Mouse (Mus musculus) neural tube, embryonic 11.5 days (tissue): ENCODE data around the gene BC053393. TPM values are rescaled to one million over a fixed set of nuclear protein-coding genes. Genes with fewer than 3 reads are reported as not detected.

Source experiments
- ATAC-seq: fragments of 200-750 bp; cut with Nextera tagmentation; 2 replicates; pipeline ENCODE4 v1.8.0; 2017; ENCODE audit warnings: moderate number of reproducible peaks, mild to moderate bottlenecking, moderate TSS enrichment, moderate library complexity; ENCODE audit not compliant: insufficient read depth, low FRiP score, low TSS enrichment
- DNase-seq: peaks from one replicate; pipeline ENCODE4 v3.0.0-alpha.2; 2015; ENCODE audit warnings: low spot score
- H3K27ac ChIP-seq: fragments of 300-500 bp; sonication (generic); 2 replicates; pipeline ENCODE4 v1.5.1; 2014; ENCODE audit warnings: low read depth, mild to moderate bottlenecking, low read length
- H3K27me3 ChIP-seq: fragments of 300-500 bp; sonication (generic); 2 replicates; pipeline ENCODE4 v1.6.1; 2014; ENCODE audit warnings: mild to moderate bottlenecking, low read length, mixed read lengths; ENCODE audit not compliant: control insufficient read depth, insufficient read depth
- H3K36me3 ChIP-seq: fragments of 300-500 bp; sonication (generic); 2 replicates; pipeline ENCODE4 v1.6.1; 2014; ENCODE audit warnings: mild to moderate bottlenecking, low read length, moderate library complexity, mixed read lengths; ENCODE audit not compliant: control insufficient read depth, insufficient read depth
- H3K4me1 ChIP-seq: fragments of 300-500 bp; sonication (generic); 2 replicates; pipeline ENCODE4 v1.6.1; 2014; ENCODE audit warnings: low read length, mixed read lengths; ENCODE audit not compliant: control insufficient read depth, insufficient read depth
- H3K4me2 ChIP-seq: fragments of 300-500 bp; sonication (generic); 2 replicates; pipeline ENCODE4 v1.6.1; 2014; ENCODE audit warnings: low read depth, mild to moderate bottlenecking, moderate library complexity
- H3K4me3 ChIP-seq: fragments of 300-500 bp; sonication (generic); 2 replicates; pipeline ENCODE4 v1.5.1; 2014; ENCODE audit warnings: low read depth, low read length
- H3K9ac ChIP-seq: fragments of 300-500 bp; sonication (generic); 2 replicates; pipeline ENCODE4 v1.6.1; 2014; ENCODE audit warnings: mild to moderate bottlenecking, low read length
- H3K9me3 ChIP-seq: fragments of 300-500 bp; sonication (generic); 2 replicates; pipeline ENCODE4 v1.6.1; 2016; ENCODE audit warnings: low read length; ENCODE audit not compliant: control insufficient read depth
- WGBS: fragments of 180-500 bp; shearing (Covaris S2); extraction: QIAGEN DNeasy Blood & Tissue Kit; methylation state at CpG from one replicate; pipeline ENCODE4 v1.1.7; 2014; 5-methylcytosine and 5-hydroxymethylcytosine counted together
- polyA plus RNA-seq: library from polyadenylated mRNA; unstranded; fragments of >200 nt; fragmentation: Nextera tagmentation; extraction: Ambion mirVana; gene quantifications from 2 replicates; pipeline ENCODE4 v1.2.1, GENCODE M21; 2014

Gene BC053393
- polyA plus RNA-seq, 1 experiment from 2014 or later, result not detected

- Histone ChIP-seq H3K27ac (no peak overlapping the region), H3K36me3 (no peaks in the 10 kb centered on the region)
Observed at GRCm38 (mm10) chr11:46564671-46565070, 6.7 kb upstream of the BC053393 start.

GRCm38 (mm10) chr11:46565967-46566366 is 5.4 kb upstream of the BC053393 start:
- Histone ChIP-seq H3K4me2 (no peak overlapping the region), H3K9ac (no peak overlapping the region), H3K9me3 (no peaks in the 10 kb centered on the region), H3K4me1 (no peaks in the 10 kb centered on the region), H3K27me3 (no peaks in the 10 kb centered on the region), H3K36me3 (no peaks in the 10 kb centered on the region), H3K4me3 (no peak overlapping the region), H3K27ac (no peak overlapping the region)
- WGBS, result 95% methylated on average over 2 of the region's 2 CpGs
- ATAC-seq, result no peak
- DNase-seq, result no peak

More at GRCm38 (mm10) chr11:46564671-46565070, 6.7 kb upstream of the BC053393 start:
- 88% methylated on average over 1 of the region's 1 CpGs for WGBS
- Histone ChIP-seq H3K27me3 (no peaks in the 10 kb centered on the region), H3K4me3 (no peak overlapping the region), H3K9me3 (no peaks in the 10 kb centered on the region), H3K9ac (no peak overlapping the region), H3K4me1 (no peaks in the 10 kb centered on the region), H3K4me2 (no peak overlapping the region)
- ATAC-seq (no peak), DNase-seq (no peak)

DNA sequence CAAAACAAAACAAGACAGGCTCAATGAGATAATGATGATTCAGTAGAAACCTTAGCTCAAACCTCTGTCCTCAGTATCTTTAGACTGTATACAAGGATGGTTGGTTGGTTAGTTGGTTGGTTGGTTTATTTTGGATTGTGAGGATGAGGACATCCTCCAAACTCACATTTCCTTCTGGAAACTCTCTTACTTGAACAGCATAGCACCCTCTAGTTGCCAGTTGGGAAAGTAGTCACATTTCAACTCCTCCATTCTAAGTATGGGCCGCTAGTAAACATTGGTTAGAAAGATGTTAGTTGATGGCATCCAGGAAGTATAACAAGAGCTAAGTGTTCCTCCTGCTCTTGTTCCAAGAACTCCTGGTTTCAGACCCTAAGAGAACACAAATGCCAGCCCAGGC is 2.2 kb upstream of the BC053393 start:
- Histone ChIP-seq H3K4me3 (no peak overlapping the region), H3K27me3 (no peaks in the 10 kb centered on the region), H3K9ac (no peak overlapping the region), H3K36me3 (no peaks in the 10 kb centered on the region), H3K4me2 (no peak overlapping the region), H3K4me1 (no peaks in the 10 kb centered on the region), H3K27ac (no peak overlapping the region), H3K9me3 (no peaks in the 10 kb centered on the region)
- DNase-seq (no peak), ATAC-seq (no peak)
- 76% methylated on average over 1 of the region's 1 CpGs for WGBS

DNA sequence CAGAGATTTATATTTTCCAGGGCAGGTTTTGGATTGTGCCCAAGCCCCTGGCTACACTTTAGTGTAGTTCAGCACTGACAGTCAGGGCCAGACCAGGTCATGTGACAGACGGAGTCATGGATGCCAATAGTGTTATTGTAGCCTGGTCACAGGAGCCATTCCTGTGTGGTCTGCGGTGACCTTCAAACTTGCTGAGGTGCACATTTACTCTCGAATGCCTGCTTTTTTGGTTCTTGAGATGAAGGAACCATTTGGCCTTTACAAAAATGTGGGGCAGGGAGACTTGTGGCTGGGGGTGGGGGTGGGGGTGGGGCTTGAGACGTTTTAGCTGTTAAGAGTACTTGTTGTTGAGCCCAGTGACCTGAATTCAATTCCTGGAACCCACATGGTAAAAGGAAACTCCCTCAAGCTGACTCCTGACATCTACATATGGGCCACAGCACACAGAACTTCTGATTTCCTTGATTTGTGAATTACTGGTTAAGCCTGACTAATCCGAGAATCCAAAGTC is 7.5 kb downstream of the BC053393 start:
- H3K4me3 ChIP-seq, result no peak overlapping the region
- ATAC-seq, result no peak
- H3K27ac ChIP-seq, result no peak overlapping the region
- WGBS, result 59% methylated on average over 5 of the region's 5 CpGs
- H3K9me3 ChIP-seq, result no peaks in the 10 kb centered on the region
- H3K27me3 ChIP-seq, result no peaks in the 10 kb centered on the region
- H3K9ac ChIP-seq, result no peak overlapping the region
- no peaks in the 10 kb centered on the region for H3K4me1 ChIP-seq
- no peak for DNase-seq
- H3K36me3 ChIP-seq, result no peaks in the 10 kb centered on the region
- H3K4me2 ChIP-seq, result no peak overlapping the region

- Histone ChIP-seq H3K4me3 (no peak overlapping the region), H3K27me3 (no peaks in the 10 kb centered on the region), H3K27ac (no peak overlapping the region), H3K4me2 (no peak overlapping the region), H3K4me1 (no peaks in the 10 kb centered on the region), H3K9me3 (no peaks in the 10 kb centered on the region), H3K36me3 (no peaks in the 10 kb centered on the region), H3K9ac (no peak overlapping the region)
- DNase-seq (no peak), ATAC-seq (no peak)
- 89% methylated on average over 3 of the region's 3 CpGs for WGBS
Observed at GRCm38 (mm10) chr11:46580428-46580827, 9.1 kb downstream of the BC053393 start.

DNA sequence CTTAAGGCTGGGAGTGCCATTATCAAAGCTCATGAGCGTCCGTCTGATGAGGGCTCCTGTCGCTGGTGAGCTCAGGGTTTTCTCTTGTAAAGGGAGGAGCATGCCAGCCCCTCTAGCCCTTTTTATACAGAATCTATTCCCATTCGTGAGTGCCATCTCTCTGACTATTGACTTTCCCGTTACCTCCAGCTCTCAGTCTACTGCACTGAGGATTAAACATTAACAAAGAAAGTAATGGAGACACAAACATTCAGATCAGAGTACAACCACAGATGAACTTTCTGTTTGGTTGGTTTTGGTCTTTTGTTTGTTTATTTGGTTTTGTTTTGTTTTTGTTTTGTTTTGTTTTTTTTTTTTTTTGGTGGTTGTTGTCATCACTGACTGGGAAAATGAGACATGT is 11.4 kb downstream of the BC053393 start:
- ATAC-seq (no peak), DNase-seq (no peak)
- no peaks in the 10 kb centered on the region for H3K4me1 ChIP-seq
- no peak overlapping the region for H3K9ac ChIP-seq
- no peak overlapping the region for H3K4me3 ChIP-seq
- H3K27ac ChIP-seq, result no peak overlapping the region
- 84% methylated on average over 5 of the region's 5 CpGs for WGBS
- H3K4me2 ChIP-seq, result no peak overlapping the region
- H3K9me3 ChIP-seq, result no peaks in the 10 kb centered on the region
- no peaks in the 10 kb centered on the region for H3K27me3 ChIP-seq
- H3K36me3 ChIP-seq, result no peaks in the 10 kb centered on the region

GRCm38 (mm10) chr11:46592416-46592815 is 21.1 kb downstream of the BC053393 start:
- H3K27me3 ChIP-seq, result no peaks in the 10 kb centered on the region
- H3K9me3 ChIP-seq, result no peaks in the 10 kb centered on the region
- H3K4me2 ChIP-seq, result no peak overlapping the region
- no peak overlapping the region for H3K4me3 ChIP-seq
- H3K36me3 ChIP-seq, result no peaks in the 10 kb centered on the region
- DNase-seq (no peak), ATAC-seq (no peak)
- H3K4me1 ChIP-seq, result no peaks in the 10 kb centered on the region
- no peak overlapping the region for H3K27ac ChIP-seq
- WGBS, result 89% methylated on average over 2 of the region's 2 CpGs
- no peak overlapping the region for H3K9ac ChIP-seq

DNA sequence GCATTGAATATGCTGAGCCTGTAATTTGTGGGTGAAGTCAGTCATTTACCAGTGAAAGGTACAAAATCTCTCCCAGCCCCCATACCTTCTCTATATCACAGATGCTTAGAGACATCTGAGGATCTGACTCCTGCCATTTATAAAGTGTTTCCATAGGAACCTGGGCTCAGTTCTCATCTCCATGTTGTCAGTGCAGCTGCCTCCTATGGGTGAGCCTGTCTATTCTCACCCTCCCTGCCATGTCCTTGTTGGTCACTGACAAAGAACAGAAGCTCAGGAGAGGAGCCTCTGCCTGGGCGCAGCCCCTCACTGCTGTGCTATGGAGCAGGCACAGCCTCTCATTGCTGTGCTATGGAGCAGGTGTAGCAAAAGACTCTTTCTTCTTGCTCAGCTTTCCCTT is 48.6 kb downstream of the BC053393 start:
- ATAC-seq, result no peak

DNA sequence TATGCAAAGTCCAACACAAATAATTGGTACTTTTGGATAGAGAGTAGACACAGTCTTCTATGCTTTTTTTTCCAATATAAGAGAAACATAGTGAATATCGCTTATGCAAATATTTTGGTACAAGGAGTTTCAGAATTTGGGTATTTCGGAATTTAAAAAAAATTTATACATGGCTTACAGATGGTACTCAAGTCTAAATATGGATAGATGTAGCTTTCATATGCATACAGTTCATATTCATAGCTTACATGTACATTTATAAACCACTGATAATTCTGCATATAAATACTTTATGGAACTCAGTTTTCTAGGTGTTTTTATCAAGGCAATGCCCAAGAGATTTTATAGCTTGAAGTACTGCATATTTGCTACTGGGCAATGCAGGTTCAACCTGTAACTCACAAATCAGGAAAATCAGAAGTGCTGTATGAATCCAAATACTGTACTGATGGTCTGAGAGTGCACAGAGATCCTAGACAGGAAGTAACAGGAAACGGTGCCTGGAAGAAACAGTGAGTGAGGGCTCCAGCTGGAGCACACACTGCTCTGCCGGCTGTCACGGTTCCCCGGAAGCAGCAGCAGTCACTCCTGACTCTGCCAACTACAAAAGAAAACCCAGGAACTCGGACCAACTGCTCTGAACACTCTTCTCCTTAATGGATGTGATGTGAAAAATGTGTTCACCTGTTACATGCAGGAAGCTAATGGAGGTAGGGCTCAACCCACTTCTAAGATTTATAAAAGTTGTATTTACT is 49.3 kb downstream of the BC053393 start:
- no peak overlapping the region for H3K27ac ChIP-seq
- H3K9ac ChIP-seq, result no peak overlapping the region
- H3K4me3 ChIP-seq, result no peak overlapping the region
- H3K4me2 ChIP-seq, result no peak overlapping the region
- no peaks in the 10 kb centered on the region for H3K36me3 ChIP-seq
- H3K27me3 ChIP-seq, result no peaks in the 10 kb centered on the region
- no peaks in the 10 kb centered on the region for H3K4me1 ChIP-seq
- DNase-seq (no peak), ATAC-seq (no peak)
- no peaks in the 10 kb centered on the region for H3K9me3 ChIP-seq
- 62% methylated on average over 7 of the region's 7 CpGs for WGBS

More for the DNA sequence above, 48.6 kb downstream of the BC053393 start:
- no peaks in the 10 kb centered on the region for H3K4me1 ChIP-seq
- H3K9me3 ChIP-seq, result no peaks in the 10 kb centered on the region
- no peak overlapping the region for H3K9ac ChIP-seq
- no peak overlapping the region for H3K27ac ChIP-seq
- H3K4me2 ChIP-seq, result no peak overlapping the region
- no peaks in the 10 kb centered on the region for H3K27me3 ChIP-seq
- 92% methylated on average over 1 of the region's 1 CpGs for WGBS
- H3K36me3 ChIP-seq, result no peaks in the 10 kb centered on the region
- no peak for DNase-seq
- no peak overlapping the region for H3K4me3 ChIP-seq
